Mouse (Mus musculus): ENCODE data around the gene Ndufa6. TPM values are rescaled to one million over a fixed set of nuclear protein-coding genes. Genes with fewer than 3 reads are reported as not detected.

Ndufa6 gene
- polyA plus RNA-seq, 1 experiment from 2014 or later: 357 TPM

- no peaks in the 10 kb centered on the region for H3K36me3 ChIP-seq
- peak within 1 kb of the TSS; percentile 70 for H3K4me2 ChIP-seq
- peak within 1 kb of the TSS; percentile 79 for H3K27ac ChIP-seq
- H3K9me3 ChIP-seq (replicated peaks): no peaks in the 10 kb centered on the region
- H3K4me1 ChIP-seq (replicated peaks): peaks cover 18% of the 10 kb centered on the region
- ATAC-seq (ENCODE audit: low read depth) (peak; percentile 73), DNase-seq (peak; percentile 19)
- 0 out of 2 replicates have a peak, but pooled peaks cover 9% of the 10 kb centered on the region for H3K27me3 ChIP-seq
- peak within 1 kb of the TSS; percentile 69 for H3K9ac ChIP-seq
- H3K4me3 ChIP-seq (replicated peaks): peak within 1 kb of the TSS; percentile 56
- 3% methylated on average over 18 of the region's 24 CpGs for whole genome bisulfite sequencing (ENCODE audit: insufficient replicate concordance)
These were observed 26.0 kb upstream of the Ndufa6 start, which contains the start of gene Cyp2d22 for GRCm38 (mm10) chr15:82379871-82380713. Cyp2d22 (minus strand) TSS chr15:82380260.

- 12% methylated on average over 7 of the region's 7 CpGs for WGBS (ENCODE audit: insufficient replicate concordance)
- H3K4me2 ChIP-seq: peak overlapping the region; percentile 70
- peak overlapping the region; percentile 69 for H3K9ac ChIP-seq
- ATAC-seq (ENCODE audit: low read depth) (peak; percentile 77), DNase-seq (peak; percentile 15)
- H3K9me3 ChIP-seq (replicated peaks): no peaks in the 10 kb centered on the region
- H3K4me3 ChIP-seq (replicated peaks): peak overlapping the region; percentile 56
- H3K36me3 ChIP-seq: no peaks in the 10 kb centered on the region
- peaks cover 18% of the 10 kb centered on the region for H3K4me1 ChIP-seq (replicated peaks)
- 0 out of 2 replicates have a peak, but pooled peaks cover 9% of the 10 kb centered on the region for H3K27me3 ChIP-seq
- H3K27ac ChIP-seq: peak overlapping the region; percentile 79
These were observed 25.4 kb upstream of the Ndufa6 start for GRCm38 (mm10) chr15:82379511-82379870.

GRCm38 (mm10) chr15:82378261-82379180 is 24.4 kb upstream of the Ndufa6 start:
- Histone ChIP-seq H3K4me1 (replicated peaks) (peaks cover 18% of the 10 kb centered on the region), H3K27ac (peak overlapping the region; percentile 79), H3K9me3 (replicated peaks) (no peaks in the 10 kb centered on the region), H3K27me3 (0 out of 2 replicates have a peak, but pooled peaks cover 9% of the 10 kb centered on the region), H3K4me2 (peak overlapping the region; percentile 70), H3K4me3 (replicated peaks) (peak overlapping the region; percentile 19), H3K9ac (peak overlapping the region; percentile 43), H3K36me3 (no peaks in the 10 kb centered on the region)
- no peak for ATAC-seq (ENCODE audit: low read depth)
- WGBS (ENCODE audit: insufficient replicate concordance): 51% methylated on average over 15 of the region's 15 CpGs
- no peak for DNase-seq

GRCm38 (mm10) chr15:82377701-82378100 is 23.6 kb upstream of the Ndufa6 start:
- H3K9ac ChIP-seq: peak overlapping the region; percentile 43
- H3K27ac ChIP-seq: 0 out of 2 replicates have a peak overlapping the region, but pooled peaks have one; percentile 34
- H3K4me1 ChIP-seq (replicated peaks): peaks cover 18% of the 10 kb centered on the region
- no peak for DNase-seq
- 0 out of 2 replicates have a peak, but pooled peaks cover 9% of the 10 kb centered on the region for H3K27me3 ChIP-seq
- H3K36me3 ChIP-seq: no peaks in the 10 kb centered on the region
- H3K4me2 ChIP-seq: peak overlapping the region; percentile 70
- H3K9me3 ChIP-seq (replicated peaks): no peaks in the 10 kb centered on the region
- no peak for ATAC-seq (ENCODE audit: low read depth)
- no peak overlapping the region for H3K4me3 ChIP-seq (replicated peaks)
- 57% methylated on average over 5 of the region's 5 CpGs for WGBS (ENCODE audit: insufficient replicate concordance)

- no peak for DNase-seq
- no peak overlapping the region for H3K27ac ChIP-seq
These were observed 22.4 kb upstream of the Ndufa6 start for GRCm38 (mm10) chr15:82376393-82377138.

GRCm38 (mm10) chr15:82375855-82376254 is 21.7 kb upstream of the Ndufa6 start:
- DNase-seq: no peak
- Histone ChIP-seq H3K27me3 (0 out of 2 replicates have a peak, but pooled peaks cover 7% of the 10 kb centered on the region), H3K4me2 (no peak overlapping the region), H3K4me1 (replicated peaks) (peaks cover 17% of the 10 kb centered on the region), H3K27ac (no peak overlapping the region), H3K9me3 (replicated peaks) (no peaks in the 10 kb centered on the region), H3K36me3 (no peaks in the 10 kb centered on the region), H3K9ac (no peak overlapping the region), H3K4me3 (replicated peaks) (no peak overlapping the region)
- no peak for ATAC-seq (ENCODE audit: low read depth)
- 73% methylated on average over 9 of the region's 9 CpGs for WGBS (ENCODE audit: insufficient replicate concordance)

More at GRCm38 (mm10) chr15:82376393-82377138, 22.4 kb upstream of the Ndufa6 start:
- Histone ChIP-seq H3K9ac (no peak overlapping the region; the same call in 1 of the 2 replicates), H3K4me3 (replicated peaks) (no peak overlapping the region), H3K36me3 (no peaks in the 10 kb centered on the region), H3K27me3 (0 out of 2 replicates have a peak, but pooled peaks cover 9% of the 10 kb centered on the region), H3K9me3 (replicated peaks) (no peaks in the 10 kb centered on the region), H3K4me2 (no peak overlapping the region), H3K4me1 (replicated peaks) (peaks cover 18% of the 10 kb centered on the region)
- no peak for ATAC-seq (ENCODE audit: low read depth)
- whole genome bisulfite sequencing (ENCODE audit: insufficient replicate concordance): 65% methylated on average over 17 of the region's 17 CpGs

- no peak for DNase-seq
- no peak for ATAC-seq (ENCODE audit: low read depth)
These were observed 20.3 kb upstream of the Ndufa6 start for GRCm38 (mm10) chr15:82374437-82374836.

GRCm38 (mm10) chr15:82372991-82373390 is 18.9 kb upstream of the Ndufa6 start:
- Histone ChIP-seq H3K36me3 (no peaks in the 10 kb centered on the region), H3K4me2 (no peak overlapping the region), H3K9ac (no peak overlapping the region), H3K27ac (no peak overlapping the region), H3K4me3 (replicated peaks) (no peak overlapping the region), H3K27me3 (no peaks in the 10 kb centered on the region), H3K4me1 (replicated peaks) (peaks cover 7% of the 10 kb centered on the region), H3K9me3 (replicated peaks) (no peaks in the 10 kb centered on the region)
- ATAC-seq (ENCODE audit: low read depth) (no peak), DNase-seq (no peak)
- WGBS (ENCODE audit: insufficient replicate concordance): 70% methylated on average over 5 of the region's 5 CpGs

More at GRCm38 (mm10) chr15:82374437-82374836, 20.3 kb upstream of the Ndufa6 start:
- Histone ChIP-seq H3K4me1 (replicated peaks) (peaks cover 9% of the 10 kb centered on the region), H3K27ac (no peak overlapping the region), H3K27me3 (0 out of 2 replicates have a peak, but pooled peaks cover 1% of the 10 kb centered on the region), H3K9me3 (replicated peaks) (no peaks in the 10 kb centered on the region), H3K36me3 (no peaks in the 10 kb centered on the region), H3K4me3 (replicated peaks) (no peak overlapping the region), H3K4me2 (no peak overlapping the region), H3K9ac (no peak overlapping the region)
- WGBS (ENCODE audit: insufficient replicate concordance): 79% methylated on average over 5 of the region's 5 CpGs

- H3K4me2 ChIP-seq: no peak overlapping the region
- H3K4me1 ChIP-seq (replicated peaks): 0 out of 2 replicates have a peak, but pooled peaks cover 3% of the 10 kb centered on the region
- 66% methylated on average over 6 of the region's 6 CpGs for WGBS (ENCODE audit: insufficient replicate concordance)
- H3K27ac ChIP-seq: no peak overlapping the region
- ATAC-seq (ENCODE audit: low read depth) (no peak), DNase-seq (no peak)
- no peak overlapping the region for H3K4me3 ChIP-seq (replicated peaks)
- no peaks in the 10 kb centered on the region for H3K36me3 ChIP-seq
- H3K9ac ChIP-seq: no peak overlapping the region
- no peaks in the 10 kb centered on the region for H3K27me3 ChIP-seq
- H3K9me3 ChIP-seq (replicated peaks): no peaks in the 10 kb centered on the region
These were observed 18.3 kb upstream of the Ndufa6 start for GRCm38 (mm10) chr15:82372446-82372845.

- H3K4me1 ChIP-seq (replicated peaks): no peaks in the 10 kb centered on the region
- H3K4me3 ChIP-seq (replicated peaks): no peak overlapping the region
- H3K27ac ChIP-seq: no peak overlapping the region
- no peaks in the 10 kb centered on the region for H3K27me3 ChIP-seq
- 59% methylated on average over 1 of the region's 1 CpGs for WGBS (ENCODE audit: insufficient replicate concordance)
- H3K4me2 ChIP-seq: no peak overlapping the region
- no peak for DNase-seq
- H3K36me3 ChIP-seq: no peaks in the 10 kb centered on the region
- H3K9ac ChIP-seq: no peak overlapping the region
- ATAC-seq (ENCODE audit: low read depth): no peak
- H3K9me3 ChIP-seq (replicated peaks): no peaks in the 10 kb centered on the region
These were observed 14.7 kb upstream of the Ndufa6 start for GRCm38 (mm10) chr15:82368851-82369250.
